Mouse (Mus musculus): ENCODE data around the gene Dcps. TPM values are rescaled to one million over a fixed set of nuclear protein-coding genes. Genes with fewer than 3 reads are reported as not detected.

Dcps gene
- polyA plus RNA-seq, 1 experiment from 2014 or later: 81.0 TPM

DNA sequence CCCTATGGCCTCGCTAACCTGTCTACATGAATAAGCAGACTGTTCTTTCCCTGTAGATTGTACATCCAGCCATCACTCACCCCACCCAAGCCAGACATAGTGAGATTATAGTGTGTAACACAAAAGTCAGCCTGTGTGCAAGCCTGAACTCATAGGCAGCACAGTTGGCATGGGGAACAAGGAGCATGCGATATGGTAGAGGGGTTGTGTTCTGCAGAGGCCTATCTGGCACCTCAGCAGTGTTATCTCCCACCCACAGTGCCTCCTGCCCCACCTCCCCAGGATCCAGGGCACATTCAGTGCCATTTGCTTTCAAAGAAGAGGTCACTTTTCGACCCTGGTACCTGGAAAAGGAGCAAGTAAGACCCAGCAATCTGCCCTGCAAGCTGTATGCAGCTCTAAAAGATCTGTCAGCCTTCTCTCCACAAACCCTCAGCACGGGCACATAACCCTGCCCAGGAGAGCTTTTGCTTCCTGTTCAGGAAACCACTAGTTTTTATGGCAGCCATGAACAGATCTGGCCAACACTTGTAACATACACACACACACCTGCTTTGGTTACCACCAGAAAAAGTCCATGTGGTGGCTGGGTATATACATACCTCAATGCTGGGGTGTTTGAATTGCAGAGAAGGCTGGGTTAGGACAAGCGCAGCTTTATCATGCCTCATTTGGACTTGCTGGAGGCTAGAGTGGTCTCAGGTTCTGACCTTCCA, 53.2 kb downstream of the Dcps start:
- no peak for DNase-seq
- H3K9ac ChIP-seq (replicated peaks; ENCODE audit: low read length): no peak overlapping the region
- no peak for ATAC-seq (ENCODE audit: low FRiP score, low TSS enrichment)
- no peak overlapping the region for H3K27ac ChIP-seq (replicated peaks; ENCODE audit: low read depth, low read length)
- whole genome bisulfite sequencing: 85% methylated on average over 5 of the region's 5 CpGs
- peaks cover 18% of the 10 kb centered on the region for H3K36me3 ChIP-seq (ENCODE audit: control insufficient read depth, insufficient read depth, low read length)
- H3K27me3 ChIP-seq (ENCODE audit: control insufficient read depth, insufficient read depth, low read length): no peaks in the 10 kb centered on the region
- no peaks in the 10 kb centered on the region for H3K9me3 ChIP-seq (ENCODE audit: control insufficient read depth, low read length)
- H3K4me1 ChIP-seq (ENCODE audit: control insufficient read depth, insufficient read depth, low read length): peaks cover 3% of the 10 kb centered on the region
- H3K4me3 ChIP-seq (replicated peaks; ENCODE audit: low read depth, low read length): no peak overlapping the region
- H3K4me2 ChIP-seq (ENCODE audit: low read length): no peak overlapping the region

- ATAC-seq (ENCODE audit: low FRiP score, low TSS enrichment) (no peak), DNase-seq (no peak)
- Histone ChIP-seq H3K27ac (replicated peaks; ENCODE audit: low read depth, low read length) (no peak within 1 kb of the TSS), H3K4me2 (ENCODE audit: low read length) (no peak within 1 kb of the TSS), H3K36me3 (ENCODE audit: control insufficient read depth, insufficient read depth, low read length) (no peaks in the 10 kb centered on the region), H3K9me3 (ENCODE audit: control insufficient read depth, low read length) (no peaks in the 10 kb centered on the region), H3K9ac (replicated peaks; ENCODE audit: low read length) (no peak within 1 kb of the TSS), H3K4me1 (ENCODE audit: control insufficient read depth, insufficient read depth, low read length) (peaks cover 10% of the 10 kb centered on the region), H3K4me3 (replicated peaks; ENCODE audit: low read depth, low read length) (no peak within 1 kb of the TSS), H3K27me3 (ENCODE audit: control insufficient read depth, insufficient read depth, low read length) (no peaks in the 10 kb centered on the region)
- WGBS: 85% methylated on average over 6 of the region's 6 CpGs
Measured at GRCm38 (mm10) chr9:35119168-35119567, 56.7 kb downstream of the Dcps start, which contains the start of gene St3gal4. Gene St3gal4, minus strand, starts transcription at chr9:35119268.

DNA sequence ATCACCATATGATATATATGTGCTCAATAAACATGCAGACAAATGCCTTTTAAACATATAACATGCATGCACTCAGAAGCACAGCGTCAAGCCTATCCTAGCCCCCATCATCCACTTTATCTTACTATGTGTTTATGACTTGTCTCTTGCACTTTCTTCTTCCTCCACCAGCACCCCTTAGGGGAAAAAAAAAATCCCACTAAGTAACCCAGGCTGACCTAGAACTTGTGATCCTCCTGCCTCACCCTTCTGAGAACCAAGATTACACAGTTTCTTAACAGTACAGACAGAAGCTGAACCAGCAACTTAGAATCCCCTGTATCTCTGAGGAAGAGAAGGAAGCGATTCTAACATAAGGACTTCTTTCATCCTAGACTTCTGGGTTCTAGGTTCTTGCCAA, 57.3 kb downstream of the Dcps start:
- no peak overlapping the region for H3K4me2 ChIP-seq (ENCODE audit: low read length)
- peaks cover 10% of the 10 kb centered on the region for H3K4me1 ChIP-seq (ENCODE audit: control insufficient read depth, insufficient read depth, low read length)
- WGBS: 94% methylated on average over 2 of the region's 2 CpGs
- DNase-seq (no peak), ATAC-seq (ENCODE audit: low FRiP score, low TSS enrichment) (no peak)
- no peaks in the 10 kb centered on the region for H3K9me3 ChIP-seq (ENCODE audit: control insufficient read depth, low read length)
- no peaks in the 10 kb centered on the region for H3K36me3 ChIP-seq (ENCODE audit: control insufficient read depth, insufficient read depth, low read length)
- no peaks in the 10 kb centered on the region for H3K27me3 ChIP-seq (ENCODE audit: control insufficient read depth, insufficient read depth, low read length)
- no peak overlapping the region for H3K27ac ChIP-seq (replicated peaks; ENCODE audit: low read depth, low read length)
- H3K4me3 ChIP-seq (replicated peaks; ENCODE audit: low read depth, low read length): no peak overlapping the region
- H3K9ac ChIP-seq (replicated peaks; ENCODE audit: low read length): no peak overlapping the region

- Histone ChIP-seq H3K27ac (replicated peaks; ENCODE audit: low read depth, low read length) (peak overlapping the region; percentile 77), H3K9ac (replicated peaks; ENCODE audit: low read length) (peak overlapping the region; percentile 84), H3K4me1 (ENCODE audit: control insufficient read depth, insufficient read depth, low read length) (peaks cover 10% of the 10 kb centered on the region), H3K27me3 (ENCODE audit: control insufficient read depth, insufficient read depth, low read length) (no peaks in the 10 kb centered on the region), H3K4me2 (ENCODE audit: low read length) (peak overlapping the region; percentile 75), H3K9me3 (ENCODE audit: control insufficient read depth, low read length) (no peaks in the 10 kb centered on the region), H3K36me3 (ENCODE audit: control insufficient read depth, insufficient read depth, low read length) (no peaks in the 10 kb centered on the region), H3K4me3 (replicated peaks; ENCODE audit: low read depth, low read length) (peak overlapping the region; percentile 67)
- no peak for DNase-seq
- WGBS: 31% methylated on average over 15 of the region's 15 CpGs
- 0 out of 2 replicates have a peak, but pooled peaks have one; percentile 2 for ATAC-seq (ENCODE audit: low FRiP score, low TSS enrichment)
Measured at GRCm38 (mm10) chr9:35117384-35118295, 58.2 kb downstream of the Dcps start.

DNA sequence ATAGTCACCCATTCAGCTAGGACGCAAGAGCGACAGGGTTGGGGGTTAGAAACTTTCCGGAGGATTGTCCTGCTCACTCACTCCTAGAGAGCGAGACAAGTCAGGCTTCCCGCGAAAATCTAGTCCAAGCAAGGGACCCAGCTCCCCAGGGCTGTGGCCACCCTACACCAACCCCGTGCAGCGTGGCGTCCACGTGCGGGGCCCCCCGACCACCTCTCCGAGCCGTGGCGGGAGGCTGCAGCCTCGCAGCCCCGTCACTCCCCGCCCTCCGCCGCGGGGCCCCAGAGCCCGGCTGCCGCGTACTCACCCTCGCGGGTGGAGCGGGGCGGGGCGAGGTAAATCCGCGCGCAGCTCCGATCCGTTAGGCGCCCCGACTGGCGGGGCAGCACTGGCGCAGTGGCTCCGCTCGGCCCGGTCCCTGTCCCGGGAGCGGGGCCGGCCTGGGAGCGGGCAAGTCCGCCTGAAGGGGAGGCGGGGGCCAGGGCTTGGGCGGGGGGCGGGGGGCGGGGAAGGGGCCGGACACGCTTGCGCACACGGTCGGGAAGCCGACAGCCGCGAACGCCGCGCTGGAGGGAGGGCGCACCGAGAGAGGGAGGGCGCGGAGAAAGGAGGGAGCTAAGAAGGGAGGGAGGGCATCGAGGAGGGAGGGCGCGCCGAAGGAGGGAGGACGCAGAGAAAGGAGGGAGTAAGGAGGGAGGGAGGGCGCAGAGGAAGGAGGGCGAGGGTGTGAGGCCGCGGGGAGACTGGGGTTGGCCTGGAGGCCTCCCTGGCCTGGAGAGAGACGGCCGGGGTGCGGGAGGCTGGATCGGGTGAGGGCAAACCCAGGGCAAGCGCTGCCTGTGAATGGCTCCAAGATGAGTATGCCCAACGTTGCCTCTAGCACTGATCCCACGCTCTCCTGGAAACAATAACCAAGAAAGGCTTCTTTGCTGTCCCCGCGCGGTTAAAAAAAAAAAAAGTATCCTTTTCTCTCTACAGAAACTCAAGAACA, 59.2 kb downstream of the Dcps start:
- peak overlapping the region; percentile 77 for H3K27ac ChIP-seq (replicated peaks; ENCODE audit: low read depth, low read length)
- DNase-seq (peak; percentile 90), ATAC-seq (ENCODE audit: low FRiP score, low TSS enrichment) (peak; percentile 91)
- peaks cover 16% of the 10 kb centered on the region for H3K4me1 ChIP-seq (ENCODE audit: control insufficient read depth, insufficient read depth, low read length)
- no peaks in the 10 kb centered on the region for H3K27me3 ChIP-seq (ENCODE audit: control insufficient read depth, insufficient read depth, low read length)
- H3K36me3 ChIP-seq (ENCODE audit: control insufficient read depth, insufficient read depth, low read length): no peaks in the 10 kb centered on the region
- peak overlapping the region; percentile 75 for H3K4me2 ChIP-seq (ENCODE audit: low read length)
- under 1% methylated on average over 84 of the region's 84 CpGs for WGBS
- H3K4me3 ChIP-seq (replicated peaks; ENCODE audit: low read depth, low read length): peak overlapping the region; percentile 67
- H3K9ac ChIP-seq (replicated peaks; ENCODE audit: low read length): peak overlapping the region; percentile 84
- H3K9me3 ChIP-seq (ENCODE audit: control insufficient read depth, low read length): no peaks in the 10 kb centered on the region

DNA sequence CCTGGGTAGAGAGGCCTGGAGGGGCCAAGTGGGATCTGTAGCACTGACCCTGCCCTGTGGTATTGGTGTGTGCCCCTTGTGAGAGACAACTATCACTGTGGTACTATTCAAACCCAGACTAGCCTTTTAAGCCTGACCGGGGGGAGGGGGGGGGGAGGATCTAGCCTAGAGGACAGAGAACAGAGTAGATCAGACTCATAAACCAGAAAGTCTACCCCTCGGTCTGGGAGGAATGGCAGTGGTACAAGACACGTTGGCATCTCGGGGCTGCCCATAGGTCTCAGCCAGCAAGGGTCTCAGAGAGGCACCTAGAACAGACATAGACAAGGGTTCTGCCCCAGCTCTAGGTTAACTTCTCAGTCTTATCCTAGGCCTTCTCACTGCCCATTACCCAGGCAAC, 60.1 kb downstream of the Dcps start:
- ATAC-seq (ENCODE audit: low FRiP score, low TSS enrichment) (no peak), DNase-seq (peak; percentile 10)
- Histone ChIP-seq H3K27ac (replicated peaks; ENCODE audit: low read depth, low read length) (no peak overlapping the region), H3K4me2 (ENCODE audit: low read length) (peak overlapping the region; percentile 75), H3K9ac (replicated peaks; ENCODE audit: low read length) (no peak overlapping the region), H3K4me3 (replicated peaks; ENCODE audit: low read depth, low read length) (peak overlapping the region; percentile 67), H3K4me1 (ENCODE audit: control insufficient read depth, insufficient read depth, low read length) (peaks cover 17% of the 10 kb centered on the region), H3K27me3 (ENCODE audit: control insufficient read depth, insufficient read depth, low read length) (no peaks in the 10 kb centered on the region), H3K36me3 (ENCODE audit: control insufficient read depth, insufficient read depth, low read length) (no peaks in the 10 kb centered on the region), H3K9me3 (ENCODE audit: control insufficient read depth, low read length) (no peaks in the 10 kb centered on the region)
- 51% methylated on average over 4 of the region's 4 CpGs for WGBS

- 58% methylated on average over 4 of the region's 4 CpGs for WGBS
- ATAC-seq (ENCODE audit: low FRiP score, low TSS enrichment): no peak
Measured at GRCm38 (mm10) chr9:35115299-35115698, 60.6 kb downstream of the Dcps start.

DNA sequence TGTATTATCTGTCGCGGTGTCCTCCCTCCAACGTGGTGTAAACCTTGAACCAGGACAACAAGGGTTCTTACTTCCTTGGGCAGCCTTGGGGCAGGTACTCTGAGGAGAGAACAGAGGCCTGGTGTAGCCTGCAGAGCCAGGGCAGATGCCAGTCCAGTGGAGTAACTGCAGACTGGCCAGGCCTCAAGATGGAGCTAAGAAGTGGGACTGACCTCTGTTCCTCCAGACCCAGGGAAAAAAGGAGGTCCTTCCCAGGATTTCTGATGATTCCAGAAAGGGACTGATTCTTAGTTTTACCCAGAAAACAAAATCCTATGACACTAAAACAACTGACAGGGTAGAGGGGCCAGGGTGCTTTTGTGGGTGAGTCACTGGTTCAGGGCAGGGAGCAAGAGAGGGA, 61.6 kb downstream of the Dcps start:
- ATAC-seq (ENCODE audit: low FRiP score, low TSS enrichment) (no peak), DNase-seq (no peak)
- no peak overlapping the region for H3K4me3 ChIP-seq (replicated peaks; ENCODE audit: low read depth, low read length)
- H3K9me3 ChIP-seq (ENCODE audit: control insufficient read depth, low read length): no peaks in the 10 kb centered on the region
- H3K36me3 ChIP-seq (ENCODE audit: control insufficient read depth, insufficient read depth, low read length): no peaks in the 10 kb centered on the region
- no peak overlapping the region for H3K27ac ChIP-seq (replicated peaks; ENCODE audit: low read depth, low read length)
- no peak overlapping the region for H3K9ac ChIP-seq (replicated peaks; ENCODE audit: low read length)
- H3K4me2 ChIP-seq (ENCODE audit: low read length): no peak overlapping the region
- WGBS: 89% methylated on average over 3 of the region's 3 CpGs
- no peaks in the 10 kb centered on the region for H3K27me3 ChIP-seq (ENCODE audit: control insufficient read depth, insufficient read depth, low read length)
- peaks cover 17% of the 10 kb centered on the region for H3K4me1 ChIP-seq (ENCODE audit: control insufficient read depth, insufficient read depth, low read length)

More at GRCm38 (mm10) chr9:35115299-35115698, 60.6 kb downstream of the Dcps start:
- no peaks in the 10 kb centered on the region for H3K36me3 ChIP-seq (ENCODE audit: control insufficient read depth, insufficient read depth, low read length)
- no peaks in the 10 kb centered on the region for H3K27me3 ChIP-seq (ENCODE audit: control insufficient read depth, insufficient read depth, low read length)
- peak overlapping the region; percentile 75; the same call in 1 of the 2 replicates for H3K4me2 ChIP-seq (ENCODE audit: low read length)
- no peak for DNase-seq
- no peak overlapping the region for H3K27ac ChIP-seq (replicated peaks; ENCODE audit: low read depth, low read length)
- no peak overlapping the region; the same call in 1 of the 2 replicates for H3K4me3 ChIP-seq (replicated peaks; ENCODE audit: low read depth, low read length)
- no peaks in the 10 kb centered on the region for H3K9me3 ChIP-seq (ENCODE audit: control insufficient read depth, low read length)
- peaks cover 17% of the 10 kb centered on the region for H3K4me1 ChIP-seq (ENCODE audit: control insufficient read depth, insufficient read depth, low read length)
- no peak overlapping the region for H3K9ac ChIP-seq (replicated peaks; ENCODE audit: low read length)

Data from midbrain, embryonic 14.5 days (tissue).